Mouse (Mus musculus) layer of hippocampus, adult 11-12 months (tissue): ENCODE measurements around the gene H2-Q6.
"Not testable (repeated sequence)": the region's sequence is repeated elsewhere in the genome, so short reads cannot be mapped to it uniquely, and the experiment has no call there.

Source experiments
- DNase-seq: peaks from one replicate; pipeline ENCODE4 v3.0.0; 2022; ENCODE audit warnings: low spot score

Gene H2-Q6

GRCm38 (mm10) chr17:35434836-35435235 lies 10.2 kb downstream of the H2-Q6 start:
- not testable (repeated sequence) for DNase-seq

GRCm38 (mm10) chr17:35435577-35435976 lies 10.9 kb downstream of the H2-Q6 start:
- DNase-seq = not testable (repeated sequence)

- DNase-seq = not testable (repeated sequence)
Observed at GRCm38 (mm10) chr17:35437386-35437936, 12.8 kb downstream of the H2-Q6 start.

- not testable (repeated sequence) for DNase-seq
Observed at GRCm38 (mm10) chr17:35438395-35438794, 13.7 kb downstream of the H2-Q6 start.

GRCm38 (mm10) chr17:35438885-35439284 lies 14.2 kb downstream of the H2-Q6 start, which contains the start of gene H2-Q7:
H2-Q7 (plus strand) TSS chr17:35439155.
- peak; percentile 84 for DNase-seq

- not testable (repeated sequence) for DNase-seq
Observed at GRCm38 (mm10) chr17:35439295-35439747, 14.7 kb downstream of the H2-Q6 start.

- not testable (repeated sequence) for DNase-seq
Observed at GRCm38 (mm10) chr17:35439925-35440645, 15.4 kb downstream of the H2-Q6 start.

GRCm38 (mm10) chr17:35442376-35442775 lies 17.7 kb downstream of the H2-Q6 start:
- DNase-seq = not testable (repeated sequence)

- DNase-seq = not testable (repeated sequence)
Observed at GRCm38 (mm10) chr17:35444510-35444909, 19.9 kb downstream of the H2-Q6 start.

- DNase-seq = not testable (repeated sequence)
Observed at GRCm38 (mm10) chr17:35458247-35458646, 33.6 kb downstream of the H2-Q6 start.

- not testable (repeated sequence) for DNase-seq
Observed at GRCm38 (mm10) chr17:35460513-35461341, 36.1 kb downstream of the H2-Q6 start.

- not testable (repeated sequence) for DNase-seq
Observed at GRCm38 (mm10) chr17:35465651-35466050, 41.0 kb downstream of the H2-Q6 start.

- not testable (repeated sequence) for DNase-seq
Observed at GRCm38 (mm10) chr17:35468936-35469335, 44.3 kb downstream of the H2-Q6 start.

- no peak for DNase-seq
Observed at GRCm38 (mm10) chr17:35469842-35470751, 45.4 kb downstream of the H2-Q6 start, which contains the start of gene H2-Q10. H2-Q10 (plus strand) TSS chr17:35470089.
